24 mouse cellular contexts compared by ENCODE assay signal in genomic region chr4:140993846-140994245, GRCm38 (mm10). TPM values are rescaled to one million over a fixed set of nuclear protein-coding genes. Genes with fewer than 3 reads are reported as not detected.
DNase-seq lines count a peak whose midpoint lies in the region; ATAC-seq lines count a peak whose summit lies in the region.
"Had no signal": no experiment of that assay in that cellular context is flagged by ENCODE, and none has a peak within 500 bp of the region (broad histone marks: within the 10 kb centered on the region; RNA-seq: fewer than 3 reads in every experiment).

No protein-coding gene starts in this region.

- no peak overlapping the region for H3K4me3 ChIP-seq in kidney, embryonic 16.5 days (ENCODE audit: low read length)
- H3K4me3 ChIP-seq: embryonic facial prominence, embryonic 10.5 days; embryonic facial prominence, embryonic 12.5 days; forebrain, embryonic 12.5 days had no signal

- H3K27me3 ChIP-seq in kidney, embryonic 16.5 days (ENCODE audit: insufficient read depth, low read length): no peaks in the 10 kb centered on the region
- H3K27me3 ChIP-seq: CH12.LX; embryonic facial prominence, embryonic 12.5 days; forebrain, embryonic 12.5 days; Patski had no signal

- ATAC-seq in kidney, embryonic 16.5 days (ENCODE audit: low FRiP score, low TSS enrichment): peak; percentile 14; the same call in 1 of the 2 replicates
- ATAC-seq: activated CD4-positive, CD25-positive, alpha-beta regulatory T cell, adult 4 months; CD4-positive, CD25-positive, alpha-beta regulatory T cell, adult 4 months; forebrain, embryonic 14.5 days; forebrain, postnatal 0 days; Patski had no signal

- intact Hi-C loops in left cerebral cortex, postnatal 14 days (cut with DNase I): no loop called here

- H3K4me2 ChIP-seq in kidney, embryonic 16.5 days (replicated peaks; ENCODE audit: low read depth, low read length): no peak overlapping the region
- H3K4me2 ChIP-seq: embryonic facial prominence, embryonic 12.5 days; forebrain, embryonic 12.5 days had no signal

- DNase-seq in cerebellum, adult 11-12 months: peak; percentile 36
- no peak for DNase-seq in cerebellum, adult 8-10 months
- no peak for DNase-seq in kidney, adult 18-20 months
- peak; percentile 71 for DNase-seq in testis, postnatal 10 days (ENCODE audit: low spot score)
- DNase-seq in left cerebral cortex, postnatal 14 days (ENCODE audit: low spot score in 2 of 2): no peak
- DNase-seq: adrenal gland, adult 8-10 months; adrenal gland, postnatal 14 days; adrenal gland, postnatal 36 days; B cell, adult 2 months; cerebellum, adult 18-20 months; cerebellum, adult 9-10 months; cerebellum, postnatal 10 days; cerebellum, postnatal 25 days; forebrain, postnatal 0 days had no signal

- WGBS in kidney, embryonic 16.5 days: 27% methylated on average over 8 of the region's 8 CpGs

- no peak overlapping the region for H3K9ac ChIP-seq in kidney, embryonic 16.5 days (replicated peaks; ENCODE audit: low read length)
- H3K9ac ChIP-seq: embryonic facial prominence, embryonic 12.5 days; forebrain, embryonic 12.5 days; forebrain, postnatal 0 days had no signal

- no peak overlapping the region for H3K27ac ChIP-seq in kidney, embryonic 16.5 days (ENCODE audit: low read length)
- H3K27ac ChIP-seq: embryonic facial prominence, embryonic 10.5 days; embryonic facial prominence, embryonic 12.5 days; forebrain, embryonic 12.5 days had no signal

- no peaks in the 10 kb centered on the region for H3K9me3 ChIP-seq in kidney, embryonic 16.5 days (ENCODE audit: low read length)
- H3K9me3 ChIP-seq: embryonic facial prominence, embryonic 10.5 days; embryonic facial prominence, embryonic 12.5 days; forebrain, embryonic 12.5 days; G1E had no signal

- peaks cover 7% of the 10 kb centered on the region for H3K4me1 ChIP-seq in kidney, embryonic 16.5 days (ENCODE audit: insufficient read depth, low read length)

- peaks cover 42% of the 10 kb centered on the region for H3K36me3 ChIP-seq in kidney, embryonic 16.5 days (ENCODE audit: insufficient read depth, low read length)

RNA-seq across cellular contexts. Expression of gene Atp13a2, which starts 7.2 kb away (rescaled TPM):
- polyA plus RNA-seq in kidney, embryonic 16.5 days (2015; fragmentation: Nextera tagmentation; extraction: Ambion mirVana): 48.9 and 50.7 TPM in 2 replicates
- 100 to 1,000 TPM; 218 TPM for total RNA-seq in left cerebral cortex, postnatal 14 days (2021)

RNA-seq across cellular contexts. Expression of gene Mfap2, which starts 16.4 kb away (rescaled TPM):
- polyA plus RNA-seq in kidney, embryonic 16.5 days (2015; fragmentation: Nextera tagmentation; extraction: Ambion mirVana): 442 and 470 TPM in 2 replicates
- 10 to 100 TPM in 1 of 2 experiments, 1 to 10 TPM in 1; 9.5 to 10.5 TPM for total RNA-seq in left cerebral cortex, postnatal 14 days (2021)
- total RNA-seq: CH12.LX, G1E had no signal
- polyA plus RNA-seq: activated CD4-positive, CD25-positive, alpha-beta regulatory T cell, adult 4 months; CD4-positive, CD25-positive, alpha-beta regulatory T cell, adult 4 months; G1E had no signal

RNA-seq across cellular contexts. Expression of gene Sdhb, which starts 32.8 kb away (rescaled TPM):
- polyA plus RNA-seq in kidney, embryonic 16.5 days (2015; fragmentation: Nextera tagmentation; extraction: Ambion mirVana): 520 and 550 TPM in 2 replicates
- 100 to 1,000 TPM; 196 to 202 TPM for total RNA-seq in left cerebral cortex, postnatal 14 days (2021)

Comparison
In these comparisons a context has a peak if more than half of its experiments do, and no peak if none do; other contexts are left out.
1. DNase-seq: peak in cerebellum, adult 11-12 months (single experiment) and testis, postnatal 10 days (single experiment); none in cerebellum, adult 8-10 months (single experiment), kidney, adult 18-20 months (single experiment) and left cerebral cortex, postnatal 14 days (0 of 2).